Mouse (Mus musculus) cerebellum, adult 9-11 months (tissue): Measurements from ENCODE around the gene Agap1.

ENCODE experiments used
- DNase-seq: peaks from one replicate; pipeline ENCODE4 v3.0.0; 2022

Gene Agap1

DNA sequence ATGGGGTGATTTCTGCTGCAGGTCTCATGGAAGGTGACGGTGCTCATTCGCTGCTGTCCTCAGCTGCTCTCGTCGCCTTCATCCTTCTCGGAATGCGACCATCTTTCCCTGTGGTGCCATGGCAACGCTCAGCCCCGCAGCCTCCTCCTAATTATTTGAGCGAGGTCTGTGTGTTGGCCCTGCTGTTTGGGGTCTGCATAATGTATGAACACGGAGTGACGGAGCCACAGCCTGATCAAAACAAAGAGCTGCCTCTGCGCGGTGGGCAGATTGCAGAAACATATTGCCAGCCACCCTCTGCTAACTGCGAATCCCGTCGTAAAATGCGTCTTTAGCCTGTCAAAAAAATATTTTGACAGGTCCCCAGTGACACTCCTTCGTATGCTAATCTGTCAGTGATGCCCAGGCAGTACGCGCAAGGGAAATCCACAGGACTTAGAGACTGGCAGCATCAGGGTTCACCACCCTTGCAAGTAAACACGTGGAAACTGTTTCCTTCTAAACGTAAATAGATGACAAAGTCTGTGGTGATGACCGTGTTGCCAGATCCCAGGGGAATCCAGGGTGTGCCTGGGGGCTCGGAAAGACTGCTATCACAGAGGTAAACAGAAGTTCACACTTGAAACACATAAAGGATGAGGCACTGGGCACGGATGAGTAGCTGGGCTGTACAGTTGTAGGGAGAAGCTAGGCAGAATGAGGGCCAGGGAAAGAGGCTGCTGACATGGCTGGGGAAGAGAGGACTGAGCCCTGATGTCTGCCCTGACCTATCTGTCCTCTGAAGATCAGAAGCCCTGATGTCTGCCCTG, 95.7 kb downstream of the Agap1 start:
- no peak for DNase-seq

DNA sequence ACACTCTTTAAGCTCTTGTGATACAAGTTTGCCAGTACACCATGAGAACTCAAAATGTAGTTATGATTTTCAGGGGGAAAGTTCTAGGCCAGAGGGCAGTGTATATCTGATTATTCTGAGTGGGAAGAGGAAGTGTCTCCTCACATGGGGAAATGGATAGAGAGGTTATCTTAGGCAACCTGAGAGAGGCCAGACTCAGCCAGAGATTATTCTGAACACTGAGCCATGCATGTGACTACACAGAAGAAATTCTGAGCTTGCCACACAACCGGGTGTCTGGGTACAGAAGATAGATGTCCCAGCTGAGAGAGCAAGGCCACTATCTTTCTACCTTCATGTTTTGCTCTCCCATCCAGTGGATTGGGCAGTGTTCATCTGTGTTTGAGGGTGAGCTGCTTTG, 97.9 kb downstream of the Agap1 start:
- no peak for DNase-seq

DNA sequence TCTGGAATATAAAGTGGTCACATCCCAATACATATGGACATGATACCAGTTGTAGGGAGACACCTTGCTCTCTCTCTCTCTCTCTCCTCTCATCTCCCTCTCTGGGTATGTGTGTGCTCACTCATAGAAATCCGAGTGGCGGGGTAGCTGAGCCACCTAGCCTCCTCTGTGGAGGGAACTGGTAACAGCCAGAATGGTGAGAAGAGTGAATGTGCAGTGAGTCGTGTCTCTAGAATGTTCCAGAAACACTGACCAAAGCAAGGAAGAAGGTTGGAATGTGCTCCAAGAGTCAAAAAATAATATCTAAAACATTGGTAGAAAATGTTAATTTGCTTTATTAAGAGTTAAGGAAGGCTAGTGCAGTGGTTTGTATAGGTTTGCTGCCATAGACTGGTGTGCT, 99.2 kb downstream of the Agap1 start:
- DNase-seq: no peak

DNA sequence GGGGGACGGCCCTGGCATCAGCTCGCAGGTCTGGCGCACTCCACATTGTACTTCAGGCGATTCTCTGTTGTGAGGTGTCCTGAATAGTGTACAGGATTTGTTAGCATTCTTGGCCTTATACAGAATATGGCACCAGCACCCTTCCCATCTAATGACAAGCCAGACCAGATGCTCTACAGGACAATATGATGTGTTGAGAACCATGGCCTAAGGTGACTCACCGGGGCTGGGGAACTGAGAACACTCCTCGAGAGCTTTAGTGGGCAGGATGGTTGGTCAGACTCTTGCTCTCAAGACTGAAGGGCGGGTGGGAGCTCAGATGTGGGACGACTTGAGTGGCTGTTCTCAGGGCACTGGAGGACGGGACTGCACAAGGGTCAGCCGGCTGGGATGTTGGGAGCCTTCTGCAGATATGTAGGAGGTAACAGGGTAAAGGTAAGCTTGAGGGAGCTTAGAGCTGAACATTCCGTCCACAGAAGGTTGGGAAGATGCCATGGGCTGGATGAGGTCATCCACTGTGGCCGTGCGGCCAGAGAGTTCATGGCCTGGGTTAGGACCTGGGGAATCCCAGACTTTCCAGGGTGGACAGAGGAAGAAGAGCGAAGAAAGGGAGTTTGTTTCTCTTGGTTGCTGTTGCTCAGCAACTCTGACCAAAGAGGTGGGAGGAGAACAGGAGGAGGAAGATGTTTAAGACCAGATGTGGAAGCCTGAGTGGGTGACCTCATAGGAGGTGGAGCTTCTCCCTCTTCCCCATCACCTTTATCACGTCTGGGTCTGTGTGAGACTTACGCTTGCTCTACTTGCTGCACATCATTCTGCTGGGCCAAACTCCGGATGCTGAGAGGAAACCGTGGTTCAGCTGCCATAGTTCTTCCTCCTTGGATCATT, 100.6 kb downstream of the Agap1 start:
- no peak for DNase-seq

DNA sequence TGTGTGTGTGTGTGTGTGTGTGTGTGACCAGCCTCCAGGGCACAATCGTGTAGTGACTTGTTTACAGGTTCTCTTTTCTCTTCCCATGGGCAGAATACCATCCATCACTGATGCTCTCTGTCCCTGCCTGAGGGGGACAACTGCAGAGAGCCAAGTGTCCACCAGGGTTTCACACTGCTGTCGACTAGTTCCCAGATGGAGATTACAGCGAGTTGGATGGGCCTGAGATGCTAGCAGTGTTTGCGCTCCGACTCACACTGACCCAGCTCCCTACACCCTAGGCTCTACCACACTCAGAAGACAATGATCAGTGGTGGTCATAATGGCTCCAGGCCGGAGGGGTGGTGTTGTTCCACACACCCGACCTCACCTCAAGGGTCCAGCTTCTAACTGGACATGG, 101.4 kb downstream of the Agap1 start:
- peak; percentile 64 for DNase-seq

DNA sequence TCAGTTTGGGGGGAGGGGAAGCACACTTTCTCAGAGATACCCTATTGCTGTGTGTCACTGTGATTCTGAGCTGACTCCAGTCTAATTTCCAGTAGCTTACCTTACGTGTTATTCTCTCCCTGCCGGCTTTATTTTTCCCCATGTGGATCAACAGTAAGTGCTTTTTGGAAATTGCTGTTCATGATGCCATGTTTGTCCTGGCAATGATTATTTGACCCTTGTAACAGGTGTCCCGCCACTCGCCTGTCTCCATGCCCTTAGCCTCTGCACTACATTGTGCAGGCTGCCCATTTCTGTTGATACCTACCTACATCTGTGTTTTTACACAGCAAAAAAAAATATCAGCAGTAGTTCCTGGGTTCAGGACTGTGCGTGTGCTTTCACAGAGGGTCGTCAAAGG, 102.8 kb downstream of the Agap1 start:
- no peak for DNase-seq

DNA sequence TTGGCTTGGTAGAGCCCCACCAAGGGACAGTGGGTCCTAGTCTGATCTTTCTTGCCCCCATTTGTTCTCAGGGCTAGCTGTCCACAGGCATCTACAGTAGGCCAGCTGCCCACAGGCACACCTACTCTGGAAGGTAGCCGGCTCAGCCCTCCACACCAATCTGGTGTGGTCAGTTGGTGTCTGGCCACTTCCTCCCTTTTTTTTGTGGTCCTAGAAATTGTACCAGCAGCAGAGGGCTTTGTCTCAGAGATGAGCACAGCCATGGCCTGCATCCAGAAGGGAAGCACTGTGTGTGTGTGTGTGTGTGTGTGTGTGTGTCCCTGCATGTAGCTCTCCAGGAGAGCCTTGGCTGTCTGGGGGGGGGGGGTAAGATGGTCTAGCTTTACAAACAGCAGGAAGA, 103.5 kb downstream of the Agap1 start:
- DNase-seq: peak; percentile 64

DNA sequence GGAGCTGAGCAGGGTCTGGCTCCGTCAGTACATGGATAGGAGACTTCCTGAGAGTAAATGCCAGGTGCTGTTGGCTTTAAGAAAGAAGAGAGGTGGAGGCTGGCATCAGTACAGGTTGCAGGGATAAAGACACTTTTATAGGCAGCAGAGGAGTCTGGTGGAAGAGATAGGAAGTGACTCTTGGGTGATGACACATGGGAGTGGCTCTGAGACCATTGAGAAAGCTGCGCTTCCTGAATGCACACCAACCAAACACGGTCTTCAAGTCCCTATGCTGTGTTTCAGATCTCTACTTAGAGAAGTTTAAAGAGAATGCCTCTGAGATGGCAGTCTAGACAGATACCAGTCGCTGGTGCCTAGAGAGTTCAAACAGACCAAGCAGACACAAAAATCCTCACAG, 108.8 kb downstream of the Agap1 start:
- no peak for DNase-seq

DNA sequence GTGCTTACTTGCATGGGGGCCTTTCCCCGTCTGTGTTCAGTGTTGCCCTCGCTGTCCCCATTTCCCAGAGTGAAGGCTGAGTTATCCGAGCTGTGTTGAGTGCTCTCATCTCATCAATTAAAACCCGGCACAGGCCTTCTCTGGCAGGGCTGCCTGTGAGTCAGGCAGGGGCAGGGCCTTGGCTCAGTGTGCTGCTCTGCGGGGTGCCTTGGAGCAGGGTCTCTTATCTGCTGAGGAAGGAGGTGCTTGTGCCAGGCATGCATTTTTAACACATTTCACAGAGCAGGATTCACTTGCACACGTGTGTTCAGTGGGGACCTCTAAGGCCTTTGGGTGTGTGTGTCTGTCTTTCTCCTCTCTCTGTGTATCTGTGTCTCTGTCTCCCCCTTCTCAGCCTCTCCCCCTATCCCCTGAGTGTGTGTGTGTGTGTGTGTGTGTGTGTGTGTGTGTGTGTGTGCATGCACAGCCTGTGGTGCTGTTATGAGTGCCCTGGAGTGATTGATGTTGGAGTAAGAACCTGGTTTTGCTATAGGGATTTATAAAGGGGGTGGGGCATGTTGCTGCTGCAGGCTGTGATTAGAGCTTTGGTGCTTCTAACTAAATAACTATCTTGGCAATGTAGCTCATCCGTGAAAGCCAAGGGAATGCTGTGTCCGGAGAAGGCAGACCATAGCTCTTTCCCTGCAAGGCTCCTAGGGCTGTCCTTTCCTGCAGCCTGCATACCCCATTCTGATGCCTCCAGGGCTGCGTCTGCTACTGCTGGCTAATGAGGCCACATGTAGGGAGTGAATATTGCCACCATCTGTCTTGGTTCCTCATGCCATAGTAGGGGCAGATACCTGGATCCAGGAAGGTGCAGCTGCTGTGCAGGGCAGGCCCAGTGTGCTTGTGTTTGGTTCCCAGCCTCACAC, 112.2 kb downstream of the Agap1 start:
- peak; percentile 60 for DNase-seq

DNA sequence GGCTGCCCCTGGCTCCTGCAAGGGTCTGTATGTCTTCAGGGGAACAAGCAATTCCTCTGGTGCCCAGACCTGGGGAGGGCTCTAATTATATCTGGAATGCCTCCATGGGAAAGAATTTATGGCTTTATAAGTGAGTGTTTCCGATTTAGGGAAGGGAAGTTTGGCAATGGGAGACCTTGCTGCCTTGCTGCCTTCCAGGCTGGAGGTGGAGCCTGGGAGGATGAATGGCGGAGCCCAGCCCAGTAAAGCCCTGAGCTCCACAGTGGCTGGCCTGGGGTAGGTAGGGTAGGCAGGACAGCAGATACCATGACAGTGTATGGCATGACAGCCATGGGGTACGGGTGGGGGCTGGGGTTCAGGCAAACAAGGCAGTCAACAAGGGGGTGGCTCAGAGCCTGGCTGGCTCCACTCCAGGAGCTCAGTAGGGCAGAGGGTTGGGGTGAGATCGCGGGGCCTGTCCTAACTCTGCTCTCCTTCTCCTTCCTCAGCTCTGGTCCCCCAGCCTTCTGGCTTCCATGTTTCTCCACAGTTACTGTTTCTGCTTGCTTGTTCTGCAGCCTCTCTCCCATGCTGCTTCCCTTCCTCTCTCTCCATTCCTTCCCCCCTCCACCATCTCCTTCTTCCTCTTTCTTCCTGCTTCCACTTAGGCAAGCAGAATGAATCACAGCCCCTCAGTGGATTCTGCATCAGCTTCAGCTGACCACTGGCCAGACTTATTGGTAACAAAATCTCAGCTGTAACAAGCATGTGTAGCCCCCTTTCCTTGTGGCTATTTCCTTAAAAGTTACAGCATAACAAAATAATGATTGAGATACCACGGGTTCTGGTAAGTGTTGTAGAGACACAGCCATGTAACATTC, 114.2 kb downstream of the Agap1 start:
- no peak for DNase-seq

DNA sequence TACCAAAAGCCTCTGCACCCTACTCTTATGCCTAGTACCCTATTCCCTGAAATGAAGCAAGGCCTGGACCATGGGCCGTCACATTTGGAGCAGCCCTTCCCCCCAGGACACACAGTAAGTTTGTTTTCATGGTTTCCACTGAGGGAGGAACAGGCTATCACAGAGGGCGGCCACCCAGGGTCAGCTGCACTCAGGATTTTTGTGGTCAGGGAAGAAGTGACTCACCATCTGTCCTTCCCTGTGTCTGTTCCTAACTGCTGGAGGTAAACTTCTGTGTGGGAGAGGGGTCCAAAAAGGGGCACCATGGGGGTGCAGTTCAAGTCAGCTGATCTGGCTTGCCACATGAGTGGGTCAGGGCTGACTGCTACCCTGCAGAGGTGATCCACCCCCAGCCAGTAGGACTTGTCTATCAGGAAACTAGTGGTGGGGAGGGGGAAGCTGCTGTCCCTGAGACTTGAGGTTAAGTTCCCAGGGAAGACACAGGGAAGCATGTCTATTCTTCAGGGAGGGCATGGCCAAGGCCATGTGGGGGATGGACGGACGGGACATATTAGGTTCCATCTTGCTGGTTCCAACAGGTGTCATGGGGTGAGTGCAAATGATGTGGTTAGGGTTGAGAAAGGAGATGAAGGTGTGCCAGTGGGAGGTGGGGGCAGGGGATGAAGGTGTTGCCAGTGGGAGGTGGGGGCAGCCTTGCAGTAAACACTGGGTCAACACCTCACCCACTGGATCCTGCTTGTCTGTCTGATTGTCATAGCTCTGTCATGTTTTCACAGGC, 116.1 kb downstream of the Agap1 start:
- DNase-seq: no peak

DNA sequence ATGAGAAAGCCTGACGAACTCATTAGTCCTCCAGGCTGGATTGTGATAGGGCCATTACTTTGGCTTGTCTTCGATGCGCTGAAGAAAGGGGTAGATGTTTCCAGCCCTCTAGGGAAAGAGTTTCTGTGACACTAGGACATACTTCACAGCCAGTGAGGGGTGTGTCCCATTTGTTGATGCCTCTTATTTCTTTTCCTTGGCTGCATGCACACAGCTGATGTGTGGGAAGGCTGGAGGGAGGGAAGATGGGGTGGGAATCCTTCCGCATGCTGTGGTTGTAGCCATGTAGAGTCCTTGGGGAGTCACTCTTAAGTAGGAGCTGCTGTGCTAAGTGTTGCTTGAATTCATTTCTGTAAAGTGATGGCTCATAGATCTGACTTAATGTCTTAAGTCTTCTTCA, 118.9 kb downstream of the Agap1 start:
- DNase-seq: no peak

DNA sequence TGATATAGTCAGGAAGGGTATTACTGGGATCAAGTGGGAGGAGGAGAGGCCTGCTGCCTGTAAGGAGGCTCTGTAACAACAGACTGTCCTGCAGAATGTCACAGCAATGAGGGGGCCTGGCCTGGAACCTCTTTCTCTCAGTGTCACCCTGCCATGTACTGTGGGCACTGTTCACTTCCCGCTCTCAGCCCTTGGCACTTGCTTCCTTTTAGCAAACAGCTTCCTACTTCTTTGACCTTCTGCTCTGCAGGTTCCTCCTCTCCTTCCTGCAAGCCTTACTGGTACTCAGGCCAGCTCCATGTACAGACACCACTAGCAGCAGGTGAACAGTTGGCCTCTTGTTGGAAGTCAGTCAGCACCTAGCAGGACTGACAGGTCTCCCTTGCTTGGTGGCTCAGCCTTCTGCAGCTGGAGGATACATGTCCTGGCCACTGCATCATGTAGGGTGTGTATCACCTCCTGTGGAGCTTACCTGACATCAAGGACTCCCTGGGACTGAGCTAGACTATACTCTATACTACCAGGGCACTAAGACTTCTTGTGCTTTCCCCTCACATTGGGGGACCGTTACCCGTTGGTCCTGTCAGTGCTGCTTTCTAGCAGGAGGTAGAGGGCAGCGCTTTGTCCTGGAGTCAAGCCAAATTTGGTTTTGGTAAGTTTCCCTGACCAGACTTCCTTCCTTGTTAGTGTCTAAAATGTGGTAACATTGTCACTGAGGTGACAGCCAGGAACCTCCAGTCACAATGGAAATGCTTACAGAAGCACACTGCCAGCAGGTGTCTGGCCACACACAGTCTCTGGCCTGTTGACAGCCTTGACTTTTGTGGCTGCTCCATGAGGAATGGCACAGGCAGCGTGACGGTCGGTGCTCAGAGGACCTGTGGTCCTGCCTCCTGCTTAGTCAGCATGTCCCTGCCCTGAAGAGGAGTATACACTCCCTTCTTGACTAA, 120.6 kb downstream of the Agap1 start:
- DNase-seq: peak; percentile 73

DNA sequence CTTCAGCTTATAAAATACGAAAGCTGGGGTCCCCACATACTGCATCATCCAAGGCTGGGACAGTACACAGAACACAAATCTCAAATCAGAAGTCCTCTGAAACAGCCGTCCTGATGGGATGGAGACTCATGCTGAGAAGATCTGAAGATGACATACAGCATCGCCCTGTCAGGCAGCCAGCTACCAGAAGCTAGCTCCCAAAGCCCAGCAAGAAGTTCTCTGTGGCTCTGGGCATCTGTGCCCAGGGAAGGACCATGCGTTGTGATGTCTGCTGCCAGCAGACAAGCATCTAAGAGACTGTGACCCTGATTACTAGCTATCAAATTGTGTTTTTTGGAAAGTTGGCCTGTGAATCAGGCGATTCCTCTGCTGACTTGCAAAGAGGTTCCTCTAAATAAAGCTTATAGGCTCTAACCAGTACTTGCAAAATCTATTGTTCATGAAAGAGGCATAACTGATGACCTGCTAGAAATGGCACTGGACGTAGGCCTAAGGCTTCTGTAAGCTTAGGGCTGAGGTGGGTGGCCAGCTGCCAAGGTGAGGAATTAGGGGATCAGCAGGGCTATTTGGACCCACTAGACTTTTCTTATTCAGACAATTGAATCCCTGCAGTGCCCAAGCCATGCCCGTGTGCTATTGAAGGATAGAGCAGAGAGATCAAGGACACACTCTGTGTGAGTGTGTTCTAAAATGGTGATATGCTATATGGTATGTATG, 121.7 kb downstream of the Agap1 start:
- peak; percentile 69 for DNase-seq

DNA sequence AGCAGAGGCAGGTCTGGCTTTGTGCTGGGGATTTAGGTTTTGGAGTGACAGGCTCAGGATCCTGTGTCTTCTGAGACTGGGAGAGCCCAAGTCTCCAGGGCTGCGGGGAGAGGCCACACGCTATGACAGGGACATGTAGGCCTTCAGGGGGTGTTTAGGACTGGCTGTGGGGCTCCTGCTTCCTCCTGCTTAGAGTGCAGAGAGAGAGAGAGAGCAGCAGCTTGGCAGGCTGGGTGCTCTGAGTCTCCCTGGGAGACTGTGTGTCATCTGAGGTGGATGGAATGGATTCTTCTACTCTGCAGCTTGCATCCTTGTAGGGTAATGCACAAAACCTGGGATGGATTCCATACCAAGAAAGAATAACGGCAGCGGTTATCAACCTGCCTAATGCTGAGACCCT, 122.4 kb downstream of the Agap1 start:
- DNase-seq: peak; percentile 80

DNA sequence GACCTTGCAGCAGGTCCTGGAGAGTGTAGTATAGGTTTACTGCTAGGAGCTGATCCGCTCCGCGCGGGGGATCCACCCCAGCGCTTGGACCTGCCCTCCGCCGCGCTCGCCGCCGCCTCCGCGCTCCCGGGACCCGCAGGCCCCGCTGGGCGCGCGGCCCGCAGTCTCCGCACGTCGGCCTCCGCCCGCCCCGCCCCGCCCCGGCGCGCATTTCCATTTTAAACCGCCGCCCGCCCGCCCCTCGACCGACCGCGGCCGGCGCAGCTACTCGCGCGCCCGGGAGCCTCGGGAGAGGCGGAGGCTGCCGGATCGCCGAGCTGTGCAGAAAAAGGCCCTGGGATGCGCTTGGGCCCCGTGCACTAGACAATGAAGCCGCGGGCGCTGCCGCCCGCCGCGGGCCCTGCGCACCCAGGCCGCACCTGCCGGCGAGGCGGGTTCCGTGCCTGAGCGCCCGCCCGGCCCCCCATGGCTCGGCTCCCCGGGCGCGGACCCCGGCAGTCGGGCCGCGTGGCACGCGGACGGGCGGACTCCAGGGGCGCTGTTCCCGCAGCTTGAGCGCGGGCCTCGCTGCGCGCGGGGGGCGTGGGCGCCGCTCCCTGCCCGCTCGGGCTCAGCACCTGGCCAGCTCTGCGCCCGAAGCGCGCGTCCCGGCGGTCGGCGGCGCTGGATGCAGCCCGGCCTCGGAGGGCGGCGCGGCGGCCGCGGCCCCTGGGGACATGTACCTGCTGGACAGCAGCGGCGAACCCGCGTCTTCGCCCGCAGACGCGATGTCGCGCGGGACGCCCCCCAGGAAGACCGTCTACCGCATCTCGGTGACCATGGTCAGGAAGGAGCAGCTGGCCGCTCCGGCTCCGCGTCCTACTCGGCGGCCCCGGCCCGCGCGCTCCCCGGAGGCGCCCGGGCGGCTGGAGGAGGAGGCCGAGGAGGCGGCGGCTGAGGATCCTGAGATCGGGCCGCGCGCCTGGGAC, 125.7 kb downstream of the Agap1 start:
- DNase-seq: peak; percentile 89

DNA sequence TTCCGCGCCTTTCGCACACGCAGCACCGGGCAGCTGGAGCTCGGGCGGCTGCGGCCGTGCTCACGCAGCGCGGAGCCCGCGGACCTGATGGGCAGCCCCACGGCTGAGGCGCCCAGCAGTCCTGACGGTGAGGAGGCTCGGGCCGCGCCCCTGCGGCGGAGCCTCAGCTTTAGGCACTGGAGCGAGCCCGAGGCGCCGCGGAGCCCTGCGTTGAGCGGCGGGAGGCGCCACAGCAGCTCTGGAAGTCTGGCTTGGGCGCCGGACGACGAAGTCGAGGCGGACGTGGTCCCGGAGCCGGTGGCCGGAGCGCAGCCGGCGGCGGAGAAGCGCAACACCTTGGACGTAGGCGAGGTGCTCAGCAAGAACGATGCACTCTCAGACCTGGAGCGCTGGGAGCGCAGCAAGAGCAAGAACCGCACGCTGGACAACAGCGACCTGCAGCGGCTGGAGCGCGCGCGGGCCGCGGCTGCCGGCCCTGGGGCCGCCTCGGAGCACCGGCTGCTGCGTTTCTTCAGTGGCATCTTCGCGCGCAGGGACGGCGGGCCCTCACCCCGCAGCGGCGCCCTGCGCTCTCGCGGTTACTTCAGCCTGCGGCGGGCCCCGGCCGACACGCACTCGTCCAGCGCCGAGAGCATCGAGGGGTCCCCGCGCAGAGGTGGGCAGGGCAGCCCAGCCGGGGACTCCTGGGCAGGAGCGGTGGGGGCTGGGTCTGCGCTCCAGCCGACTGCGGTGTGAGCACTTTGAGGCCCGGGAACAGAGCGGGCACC, 126.6 kb downstream of the Agap1 start:
- DNase-seq: peak; percentile 73
